Mouse (Mus musculus) Muller cell, postnatal 12 days (primary cell): ENCODE data around the gene Fam78b.

ENCODE experiments used
- DNase-seq: peaks from one replicate; pipeline ENCODE4 v3.0.0-alpha.2; 2015; ENCODE audit errors: inconsistent ontology term

The Fam78b gene

GRCm38 (mm10) chr1:167032046-167032648 lies 30.9 kb downstream of the Fam78b start:
- no peak for DNase-seq

- DNase-seq, result no peak
Observed at GRCm38 (mm10) chr1:167034435-167034834, 33.2 kb downstream of the Fam78b start.

- no peak for DNase-seq
Observed at GRCm38 (mm10) chr1:167042558-167042957, 41.3 kb downstream of the Fam78b start.

GRCm38 (mm10) chr1:167046169-167046927 lies 45.1 kb downstream of the Fam78b start:
- no peak for DNase-seq

DNA sequence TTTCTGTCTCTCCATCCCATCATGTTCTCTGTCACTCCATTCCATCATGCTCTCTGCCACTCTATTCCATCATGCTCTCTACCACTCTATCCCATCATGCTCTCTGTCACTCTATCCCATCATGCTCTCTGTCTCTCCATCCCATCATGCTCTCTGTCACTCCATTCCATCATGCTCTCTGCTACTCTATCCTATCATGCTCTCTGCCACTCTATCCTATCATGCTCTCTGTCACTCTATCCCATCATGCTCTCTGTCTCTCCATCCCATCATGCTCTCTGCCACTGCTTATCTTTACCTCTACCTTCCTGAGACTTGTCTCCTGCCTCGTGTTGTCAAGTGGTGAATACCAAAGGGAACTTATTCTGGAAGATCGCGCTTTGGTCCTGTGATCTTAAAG lies 49.6 kb downstream of the Fam78b start:
- no peak for DNase-seq

DNA sequence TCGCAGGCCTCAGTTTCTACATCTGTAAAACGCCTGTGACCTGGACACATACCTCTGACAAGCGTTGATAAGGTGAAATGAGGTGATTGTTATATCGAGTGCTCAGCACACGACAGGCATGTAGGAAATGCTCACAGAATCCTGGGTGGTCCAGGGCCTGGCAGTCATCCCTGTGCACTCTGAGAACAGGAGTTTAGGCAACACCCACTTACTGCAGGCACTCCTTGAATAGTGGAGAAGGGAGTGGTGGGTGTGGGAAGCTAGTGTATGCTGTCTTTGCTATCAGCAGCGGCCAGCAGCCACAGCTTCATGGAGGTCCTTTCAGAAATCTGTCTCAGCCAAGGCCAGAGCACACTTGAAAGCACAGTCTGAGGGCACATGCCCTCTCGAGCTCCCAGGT lies 52.8 kb downstream of the Fam78b start:
- DNase-seq, result no peak

GRCm38 (mm10) chr1:167057543-167057942 lies 56.3 kb downstream of the Fam78b start:
- DNase-seq, result no peak

GRCm38 (mm10) chr1:167059550-167060285 lies 58.5 kb downstream of the Fam78b start:
- DNase-seq, result no peak

DNA sequence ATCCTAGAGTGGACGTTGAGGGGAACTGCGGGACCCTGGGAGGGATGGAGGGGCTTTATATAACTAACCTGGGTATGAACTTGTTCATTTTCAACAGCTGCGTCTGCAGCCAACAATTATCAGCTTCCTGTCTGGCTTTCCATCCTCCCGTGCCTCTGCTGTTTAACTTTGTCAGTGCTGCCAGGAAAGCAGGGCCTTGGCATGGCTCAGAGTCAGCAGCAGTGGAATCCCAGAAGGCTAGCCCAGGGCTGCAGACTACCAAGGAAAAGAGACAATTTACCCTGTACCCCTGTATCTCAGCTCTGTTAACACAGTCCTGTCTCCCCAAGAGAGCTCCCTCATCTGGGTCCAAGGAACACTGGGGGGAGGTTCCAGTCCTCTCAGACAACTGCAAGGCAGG lies 62.8 kb downstream of the Fam78b start:
- DNase-seq, result peak; percentile 15

- DNase-seq, result no peak
Observed at GRCm38 (mm10) chr1:167065541-167065940, 64.3 kb downstream of the Fam78b start.

DNA sequence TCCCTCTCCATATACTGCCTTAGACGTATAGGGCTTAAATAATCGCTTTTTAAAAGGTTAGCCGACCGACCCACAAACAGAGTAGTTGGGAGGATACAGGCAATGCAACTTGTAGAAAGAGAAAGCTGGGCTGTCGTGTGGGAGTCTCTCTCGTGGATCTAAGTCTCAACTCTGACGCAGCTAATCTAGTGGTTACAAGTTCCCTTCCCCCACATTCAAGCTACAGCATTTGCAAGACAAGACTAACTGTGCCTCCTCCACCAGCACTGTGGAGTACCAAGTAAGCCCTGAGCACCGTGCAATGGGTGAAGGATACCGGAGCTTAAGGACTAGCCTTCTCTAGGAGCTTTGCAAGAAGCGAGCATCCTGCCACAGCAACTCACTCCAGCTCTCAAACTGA lies 64.8 kb downstream of the Fam78b start:
- no peak for DNase-seq

DNA sequence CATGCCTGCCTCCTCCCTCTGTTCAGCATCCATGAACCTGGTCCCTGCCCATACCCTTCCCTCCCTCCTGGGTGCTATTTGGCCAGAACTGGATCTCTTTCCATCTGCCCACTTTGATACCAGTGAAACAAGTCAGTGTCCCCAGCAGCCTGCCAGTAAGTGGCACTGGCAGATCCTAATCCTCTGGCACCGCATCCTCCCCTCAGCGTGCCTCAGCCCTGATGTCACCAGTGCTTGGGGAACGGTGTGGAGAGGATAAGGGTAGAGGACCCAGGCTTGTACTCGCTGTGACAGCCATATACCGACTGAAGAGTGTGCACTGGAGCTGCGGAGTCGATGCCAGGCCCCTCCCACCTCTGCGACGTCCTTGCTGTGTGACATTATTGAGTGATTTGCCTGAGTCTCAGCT lies 65.7 kb downstream of the Fam78b start:
- DNase-seq, result peak; percentile 66

- no peak for DNase-seq
Observed at GRCm38 (mm10) chr1:167069741-167070140, 68.5 kb downstream of the Fam78b start.

DNA sequence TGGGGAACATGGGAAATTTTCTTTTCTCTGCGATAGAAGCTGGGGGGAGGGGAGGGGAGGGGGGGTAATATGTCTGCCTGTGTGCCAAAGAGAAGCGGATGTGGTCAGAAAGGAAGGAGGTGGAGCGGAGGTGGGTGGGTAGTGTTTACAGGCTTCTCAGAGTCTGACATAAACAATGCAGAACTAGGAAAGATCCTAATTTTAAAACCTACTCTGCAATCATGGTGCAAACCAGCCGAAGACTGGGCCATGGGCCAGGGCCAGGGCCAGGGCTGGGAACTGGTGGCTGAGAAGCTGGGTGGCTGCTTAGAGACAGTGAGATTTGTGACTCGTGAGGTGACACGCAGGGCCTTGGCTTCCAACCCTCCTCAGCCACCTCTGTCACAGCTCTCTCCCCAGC lies 69.1 kb downstream of the Fam78b start:
- DNase-seq, result no peak

GRCm38 (mm10) chr1:167075726-167076125 lies 74.5 kb downstream of the Fam78b start:
- peak; percentile 47 for DNase-seq

GRCm38 (mm10) chr1:167079476-167079875 lies 78.3 kb downstream of the Fam78b start:
- DNase-seq, result no peak

- no peak for DNase-seq
Observed at GRCm38 (mm10) chr1:167081946-167082345, 80.7 kb downstream of the Fam78b start.

DNA sequence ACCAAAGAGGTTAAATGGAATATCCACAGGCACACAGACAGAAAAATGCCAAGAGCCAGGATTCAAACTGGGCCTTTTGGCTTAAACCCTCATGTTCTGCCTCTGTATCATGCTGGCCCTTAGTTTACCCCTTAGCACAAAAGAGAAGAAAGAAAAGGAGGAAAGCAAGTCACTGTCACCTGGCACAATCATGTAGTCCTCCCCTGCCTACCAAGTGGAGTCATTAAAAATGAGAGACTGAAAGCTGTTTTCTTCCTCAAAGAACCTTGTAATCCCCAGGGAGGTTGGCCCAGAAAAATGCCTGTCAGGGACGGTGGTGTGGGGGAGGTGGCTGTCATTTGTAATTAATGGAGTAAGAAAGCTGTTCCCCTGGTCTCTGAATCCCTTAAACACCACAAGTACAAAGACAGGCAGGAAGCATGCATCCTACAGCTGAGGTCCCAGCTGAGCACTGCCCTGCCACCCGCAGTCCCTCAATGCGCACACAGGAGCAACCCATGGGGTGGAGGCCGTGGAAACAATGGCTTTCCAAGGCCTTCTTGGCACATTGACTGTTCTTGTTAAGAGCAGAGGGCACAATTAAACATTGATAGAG lies 81.4 kb downstream of the Fam78b start:
- peak; percentile 48 for DNase-seq

DNA sequence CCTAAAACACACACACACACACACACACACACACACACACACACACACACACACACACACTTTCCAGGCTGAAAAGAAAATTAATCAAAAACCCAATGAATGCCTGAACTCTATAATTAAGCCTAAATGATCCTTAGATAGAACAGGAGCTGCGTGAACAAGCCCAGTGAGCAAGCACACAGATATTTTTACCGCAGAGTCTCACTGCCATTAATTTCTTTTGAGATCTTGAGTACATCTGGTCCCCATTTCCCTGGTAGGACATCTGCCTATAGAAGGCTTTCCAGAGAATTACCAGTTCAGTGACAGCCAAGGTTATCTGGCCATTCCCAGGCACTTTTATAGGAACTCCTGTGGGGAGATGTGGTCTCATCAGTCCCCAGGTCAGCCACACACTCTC lies 82.0 kb downstream of the Fam78b start:
- no peak for DNase-seq

- DNase-seq, result no peak
Observed at GRCm38 (mm10) chr1:167084330-167084729, 83.1 kb downstream of the Fam78b start.

GRCm38 (mm10) chr1:167085461-167085860 lies 84.2 kb downstream of the Fam78b start:
- DNase-seq, result no peak

- DNase-seq, result no peak
Observed at GRCm38 (mm10) chr1:167090466-167090865, 89.2 kb downstream of the Fam78b start.
